Mouse (Mus musculus) cerebellum, adult 2 months (tissue): ENCODE measurements around the gene Pdzd7. TPM values are rescaled to one million over a fixed set of nuclear protein-coding genes. Genes with fewer than 3 reads are reported as not detected.

Source experiments
- DNase-seq, 2 experiments: peaks; one replicate each; pipeline ENCODE4 v3.0.0; 2021
- H3K27ac ChIP-seq: fragments of 200-500 bp; 2 replicates; pipeline ENCODE4 v1.5.1; 2012; ENCODE audit warnings: low read length, control low read depth, inconsistent platforms; ENCODE audit not compliant: insufficient read depth
- H3K27me3 ChIP-seq: fragments of 200-500 bp; 2 replicates; pipeline ENCODE4 v1.6.1; 2012; ENCODE audit warnings: inconsistent platforms, mild to moderate bottlenecking, low read length, moderate library complexity; ENCODE audit not compliant: control insufficient read depth, insufficient read depth
- H3K4me1 ChIP-seq: fragments of 200-500 bp; 2 replicates; pipeline ENCODE4 v1.6.1; 2011; ENCODE audit warnings: low read length; ENCODE audit not compliant: control insufficient read depth, insufficient read depth
- H3K4me3 ChIP-seq: fragments of 200-500 bp; replicated peaks from 2 replicates; pipeline ENCODE3; 2011; ENCODE audit warnings: mild to moderate bottlenecking, low read depth, low read length, control low read depth; ENCODE audit not compliant: insufficient read depth
- CTCF ChIP-seq: fragments of 200-500 bp; IDR thresholded peaks from 2 replicates; pipeline ENCODE4 v1.5.1; 2011; ENCODE audit warnings: low read depth, mild to moderate bottlenecking, control low read depth, low read length, moderate library complexity, borderline replicate concordance; ENCODE audit not compliant: insufficient read depth
- POLR2A ChIP-seq: fragments of 200-500 bp; IDR thresholded peaks from 2 replicates; pipeline ENCODE4 v1.6.1; 2011; ENCODE audit warnings: low read length, control low read depth, borderline replicate concordance; ENCODE audit not compliant: insufficient read depth
- WGBS: fragments of 180-500 bp; shearing (Covaris S2); methylation state at CpG from one replicate; pipeline ENCODE4 v1.1.7; 2018; 5-methylcytosine and 5-hydroxymethylcytosine counted together
- polyA plus RNA-seq: library from polyadenylated mRNA; depleted of rRNA; stranded (reverse); fragments of >200 nt; gene quantifications from 2 replicates; pipeline ENCODE4 v1.2.3, GENCODE M21; 2012; rRNA removed

Pdzd7 gene
- 7.6 and 9.1 TPM in 2 replicates for polyA plus RNA-seq

GRCm38 (mm10) chr19:45045651-45046050 lies at the start of gene Pdzd7:
Gene Pdzd7, minus strand, starts transcription at chr19:45045717.
- peaks cover 13% of the 10 kb centered on the region for H3K4me1 ChIP-seq
- TF ChIP-seq CTCF: no peak
- no peak for TF ChIP-seq POLR2A
- DNase-seq: no peak
- peak within 1 kb of the TSS; percentile 94 for H3K4me3 ChIP-seq
- peak within 1 kb of the TSS; percentile 87; the same call in 1 of the 2 replicates for H3K27ac ChIP-seq
- WGBS: 86% methylated on average over 5 of the region's 5 CpGs
- H3K27me3 ChIP-seq: no peaks in the 10 kb centered on the region

- Histone ChIP-seq H3K27ac (no peak overlapping the region), H3K27me3 (no peaks in the 10 kb centered on the region), H3K4me1 (peaks cover 9% of the 10 kb centered on the region; the same call in 1 of the 2 replicates), H3K4me3 (no peak overlapping the region)
- DNase-seq: peak; percentile 33 to 40
- WGBS: 25% methylated on average over 11 of the region's 11 CpGs
- TF ChIP-seq CTCF (peak; percentile 37; the same call in 1 of the 2 replicates), POLR2A (no peak)
Measured at GRCm38 (mm10) chr19:45081841-45082550, 36.5 kb upstream of the Pdzd7 start.

- Histone ChIP-seq H3K4me3 (peak overlapping the region; percentile 48), H3K27me3 (no peaks in the 10 kb centered on the region), H3K4me1 (peaks cover 9% of the 10 kb centered on the region; the same call in 1 of the 2 replicates), H3K27ac (peak overlapping the region; percentile 81)
- DNase-seq: peak; percentile 66 to 85
- TF ChIP-seq CTCF (peak; percentile 90), POLR2A (no peak)
- 4% methylated on average over 5 of the region's 5 CpGs for WGBS
Measured at GRCm38 (mm10) chr19:45081279-45081678, 35.8 kb upstream of the Pdzd7 start.

GRCm38 (mm10) chr19:45080711-45081110 lies 35.2 kb upstream of the Pdzd7 start:
- WGBS: 4% methylated on average over 17 of the region's 17 CpGs
- Histone ChIP-seq H3K27ac (peak overlapping the region; percentile 81), H3K4me3 (peak overlapping the region; percentile 48), H3K27me3 (no peaks in the 10 kb centered on the region), H3K4me1 (peaks cover 12% of the 10 kb centered on the region; the same call in 1 of the 2 replicates)
- TF ChIP-seq CTCF (no peak), POLR2A (no peak)
- DNase-seq: peak; percentile 37 to 57

GRCm38 (mm10) chr19:45079769-45080515 lies 34.4 kb upstream of the Pdzd7 start:
- WGBS: under 1% methylated on average over 45 of the region's 45 CpGs
- Histone ChIP-seq H3K27me3 (no peaks in the 10 kb centered on the region), H3K4me3 (peak overlapping the region; percentile 48), H3K4me1 (peaks cover 12% of the 10 kb centered on the region; the same call in 1 of the 2 replicates), H3K27ac (peak overlapping the region; percentile 81)
- peak; percentile 78 to 80 for DNase-seq
- TF ChIP-seq POLR2A: peak; percentile 58; the same call in 1 of the 2 replicates
- TF ChIP-seq CTCF: 0 out of 2 replicates have a peak, but pooled peaks have one; percentile 9

- peak; percentile 37 to 44 for DNase-seq
- TF ChIP-seq CTCF (peak; percentile 35; the same call in 1 of the 2 replicates), POLR2A (no peak)
- H3K27ac ChIP-seq: peak overlapping the region; percentile 81; the same call in 1 of the 2 replicates
- peak overlapping the region; percentile 48 for H3K4me3 ChIP-seq
- 32% methylated on average over 17 of the region's 17 CpGs for WGBS
- no peaks in the 10 kb centered on the region for H3K27me3 ChIP-seq
- peaks cover 12% of the 10 kb centered on the region; the same call in 1 of the 2 replicates for H3K4me1 ChIP-seq
Measured at GRCm38 (mm10) chr19:45078971-45079764, 33.7 kb upstream of the Pdzd7 start.

GRCm38 (mm10) chr19:45077742-45078645 lies 32.5 kb upstream of the Pdzd7 start:
- Histone ChIP-seq H3K4me3 (no peak overlapping the region), H3K27ac (no peak overlapping the region), H3K4me1 (peaks cover 12% of the 10 kb centered on the region; the same call in 1 of the 2 replicates), H3K27me3 (no peaks in the 10 kb centered on the region)
- WGBS: 58% methylated on average over 20 of the region's 20 CpGs
- DNase-seq: peak in 1 of 2 experiments; percentile 28
- no peak for TF ChIP-seq POLR2A
- no peak for TF ChIP-seq CTCF
